Mouse (Mus musculus) forebrain, embryonic 13.5 days (tissue): Measurements from ENCODE around the gene Smc6. TPM values are rescaled to one million over a fixed set of nuclear protein-coding genes. Genes with fewer than 3 reads are reported as not detected.
A peak's percentile ranks its signal among the peaks of the same experiment; 100 is the strongest.

Experiments used
- ATAC-seq: fragments of 200-750 bp; cut with Nextera tagmentation; 2 replicates; pipeline ENCODE4 v1.8.0; 2017
- H3K27ac ChIP-seq: fragments of 300-500 bp; sonication (generic); 2 replicates; pipeline ENCODE4 v1.5.1; 2015; ENCODE audit warnings: inconsistent platforms, mild to moderate bottlenecking, moderate library complexity
- H3K27me3 ChIP-seq: fragments of 300-500 bp; sonication (generic); 2 replicates; pipeline ENCODE4 v1.6.1; 2015; ENCODE audit warnings: mild to moderate bottlenecking, inconsistent platforms
- H3K36me3 ChIP-seq: fragments of 300-500 bp; sonication (generic); 2 replicates; pipeline ENCODE4 v1.6.1; 2015; ENCODE audit warnings: mild to moderate bottlenecking, inconsistent platforms; ENCODE audit not compliant: poor library complexity, severe bottlenecking
- H3K4me1 ChIP-seq: fragments of 300-500 bp; sonication (generic); 2 replicates; pipeline ENCODE4 v1.6.1; 2015; ENCODE audit warnings: inconsistent platforms
- H3K4me2 ChIP-seq: fragments of 300-500 bp; sonication (generic); 2 replicates; pipeline ENCODE4 v1.6.1; 2015; ENCODE audit warnings: inconsistent platforms, mild to moderate bottlenecking, moderate library complexity
- H3K4me3 ChIP-seq: fragments of 300-500 bp; sonication (generic); 2 replicates; pipeline ENCODE4 v1.5.1; 2015; ENCODE audit warnings: mild to moderate bottlenecking, inconsistent platforms
- H3K9ac ChIP-seq: fragments of 300-500 bp; sonication (generic); 2 replicates; pipeline ENCODE4 v1.6.1; 2015; ENCODE audit warnings: mild to moderate bottlenecking, inconsistent platforms
- H3K9me3 ChIP-seq: fragments of 300-500 bp; sonication (generic); replicated peaks from 2 replicates; pipeline ENCODE4 v1.6.1; 2016; ENCODE audit warnings: inconsistent platforms
- WGBS: fragments of 180-500 bp; shearing (Covaris S2); methylation state at CpG from one replicate; pipeline ENCODE4 v1.1.7; 2015; 5-methylcytosine and 5-hydroxymethylcytosine counted together
- polyA plus RNA-seq: library from polyadenylated mRNA; unstranded; fragments of >200 nt; fragmentation: Nextera tagmentation; extraction: Ambion mirVana; gene quantifications from 2 replicates; pipeline ENCODE4 v1.2.1, GENCODE M21; 2015

Gene Smc6
- polyA plus RNA-seq, result 159 and 178 TPM in 2 replicates

- WGBS, result under 1% methylated on average over 73 of the region's 83 CpGs
- peaks cover 37% of the 10 kb centered on the region for H3K4me1 ChIP-seq
- H3K27ac ChIP-seq, result peak within 1 kb of the TSS; percentile 85
- ATAC-seq, result peak; percentile 98
- H3K9ac ChIP-seq, result peak within 1 kb of the TSS; percentile 88
- peak within 1 kb of the TSS; percentile 75 for H3K4me2 ChIP-seq
- H3K36me3 ChIP-seq, result no peaks in the 10 kb centered on the region
- H3K9me3 ChIP-seq, result no peaks in the 10 kb centered on the region
- H3K27me3 ChIP-seq, result no peaks in the 10 kb centered on the region
- peak within 1 kb of the TSS; percentile 72 for H3K4me3 ChIP-seq
These were observed at the start of gene Smc6, which contains the start of gene Gen1 for GRCm38 (mm10) chr12:11265382-11266281. Smc6 (plus strand) TSS chr12:11265886. Gen1 (minus strand) TSS chr12:11265801.

GRCm38 (mm10) chr12:11216454-11216853 is 49.2 kb upstream of the Smc6 start:
- no peak overlapping the region for H3K9ac ChIP-seq
- ATAC-seq, result no peak

GRCm38 (mm10) chr12:11217726-11218250 is 47.9 kb upstream of the Smc6 start:
- no peaks in the 10 kb centered on the region for H3K27me3 ChIP-seq
- no peak for ATAC-seq
- H3K9me3 ChIP-seq, result no peaks in the 10 kb centered on the region
- H3K9ac ChIP-seq, result no peak overlapping the region
- H3K4me2 ChIP-seq, result no peak overlapping the region
- no peaks in the 10 kb centered on the region for H3K36me3 ChIP-seq
- H3K4me3 ChIP-seq, result no peak overlapping the region
- WGBS, result 82% methylated on average over 7 of the region's 7 CpGs
- no peak overlapping the region for H3K27ac ChIP-seq
- peaks cover 10% of the 10 kb centered on the region for H3K4me1 ChIP-seq

More at GRCm38 (mm10) chr12:11216454-11216853, 49.2 kb upstream of the Smc6 start:
- H3K27ac ChIP-seq, result no peak overlapping the region
- H3K4me3 ChIP-seq, result no peak overlapping the region
- peaks cover 6% of the 10 kb centered on the region for H3K4me1 ChIP-seq
- no peaks in the 10 kb centered on the region for H3K9me3 ChIP-seq
- no peaks in the 10 kb centered on the region for H3K36me3 ChIP-seq
- H3K4me2 ChIP-seq, result no peak overlapping the region
- no peaks in the 10 kb centered on the region for H3K27me3 ChIP-seq
- 54% methylated on average over 3 of the region's 3 CpGs for whole genome bisulfite sequencing

GRCm38 (mm10) chr12:11221524-11222330 is 44.0 kb upstream of the Smc6 start:
- Histone ChIP-seq H3K27ac (peak overlapping the region; percentile 48), H3K4me2 (peak overlapping the region; percentile 6; the same call in 1 of the 2 replicates)
- peak; percentile 88 for ATAC-seq

GRCm38 (mm10) chr12:11222566-11222965 is 43.1 kb upstream of the Smc6 start:
- WGBS, result 57% methylated on average over 3 of the region's 3 CpGs
- H3K4me3 ChIP-seq, result no peak overlapping the region
- no peak overlapping the region for H3K27ac ChIP-seq
- no peak overlapping the region for H3K4me2 ChIP-seq
- no peaks in the 10 kb centered on the region for H3K9me3 ChIP-seq
- peaks cover 17% of the 10 kb centered on the region for H3K4me1 ChIP-seq
- H3K36me3 ChIP-seq, result no peaks in the 10 kb centered on the region
- ATAC-seq, result no peak
- no peak overlapping the region for H3K9ac ChIP-seq
- no peaks in the 10 kb centered on the region for H3K27me3 ChIP-seq

More at GRCm38 (mm10) chr12:11221524-11222330, 44.0 kb upstream of the Smc6 start:
- no peaks in the 10 kb centered on the region for H3K36me3 ChIP-seq
- no peaks in the 10 kb centered on the region for H3K9me3 ChIP-seq
- peaks cover 17% of the 10 kb centered on the region for H3K4me1 ChIP-seq
- no peak overlapping the region for H3K4me3 ChIP-seq
- 38% methylated on average over 20 of the region's 20 CpGs for WGBS
- no peak overlapping the region for H3K9ac ChIP-seq
- H3K27me3 ChIP-seq, result no peaks in the 10 kb centered on the region

- Histone ChIP-seq H3K27me3 (no peaks in the 10 kb centered on the region), H3K36me3 (no peaks in the 10 kb centered on the region), H3K4me2 (no peak overlapping the region), H3K27ac (no peak overlapping the region), H3K9ac (no peak overlapping the region), H3K4me3 (no peak overlapping the region), H3K9me3 (no peaks in the 10 kb centered on the region), H3K4me1 (peaks cover 17% of the 10 kb centered on the region)
- WGBS, result 93% methylated on average over 10 of the region's 10 CpGs
- no peak for ATAC-seq
These were observed 42.6 kb upstream of the Smc6 start for GRCm38 (mm10) chr12:11223090-11223489.

GRCm38 (mm10) chr12:11224722-11225121 is 41.0 kb upstream of the Smc6 start:
- no peak overlapping the region for H3K9ac ChIP-seq
- H3K36me3 ChIP-seq, result no peaks in the 10 kb centered on the region
- no peak overlapping the region for H3K4me2 ChIP-seq
- peaks cover 17% of the 10 kb centered on the region for H3K4me1 ChIP-seq
- H3K9me3 ChIP-seq, result no peaks in the 10 kb centered on the region
- no peaks in the 10 kb centered on the region for H3K27me3 ChIP-seq
- no peak for ATAC-seq
- WGBS, result 5% methylated on average over 5 of the region's 5 CpGs
- no peak overlapping the region for H3K4me3 ChIP-seq
- no peak overlapping the region for H3K27ac ChIP-seq

GRCm38 (mm10) chr12:11226123-11226522 is 39.6 kb upstream of the Smc6 start:
- Histone ChIP-seq H3K9ac (no peak overlapping the region), H3K4me2 (no peak overlapping the region), H3K4me3 (no peak overlapping the region), H3K4me1 (peaks cover 14% of the 10 kb centered on the region), H3K27ac (no peak overlapping the region), H3K27me3 (no peaks in the 10 kb centered on the region), H3K9me3 (no peaks in the 10 kb centered on the region), H3K36me3 (no peaks in the 10 kb centered on the region)
- no peak for ATAC-seq
- 57% methylated on average over 1 of the region's 1 CpGs for WGBS

GRCm38 (mm10) chr12:11226529-11227268 is 39.0 kb upstream of the Smc6 start:
- H3K27ac ChIP-seq, result no peak overlapping the region
- no peak overlapping the region for H3K4me2 ChIP-seq
- peaks cover 9% of the 10 kb centered on the region for H3K4me1 ChIP-seq
- no peaks in the 10 kb centered on the region for H3K36me3 ChIP-seq
- H3K4me3 ChIP-seq, result no peak overlapping the region
- 87% methylated on average over 5 of the region's 5 CpGs for WGBS
- H3K9me3 ChIP-seq, result no peaks in the 10 kb centered on the region
- H3K9ac ChIP-seq, result no peak overlapping the region
- no peak for ATAC-seq
- H3K27me3 ChIP-seq, result no peaks in the 10 kb centered on the region

- no peak overlapping the region for H3K27ac ChIP-seq
- no peaks in the 10 kb centered on the region for H3K9me3 ChIP-seq
- H3K4me1 ChIP-seq, result no peaks in the 10 kb centered on the region
- ATAC-seq, result no peak
- H3K4me2 ChIP-seq, result no peak overlapping the region
- H3K27me3 ChIP-seq, result no peaks in the 10 kb centered on the region
- 67% methylated on average over 2 of the region's 2 CpGs for WGBS
- H3K4me3 ChIP-seq, result no peak overlapping the region
- H3K9ac ChIP-seq, result no peak overlapping the region
- H3K36me3 ChIP-seq, result no peaks in the 10 kb centered on the region
These were observed 35.4 kb upstream of the Smc6 start for GRCm38 (mm10) chr12:11230267-11230666.

- no peak overlapping the region for H3K9ac ChIP-seq
- H3K9me3 ChIP-seq, result no peaks in the 10 kb centered on the region
- H3K4me1 ChIP-seq, result no peaks in the 10 kb centered on the region
- 83% methylated on average over 2 of the region's 2 CpGs for WGBS
- H3K27me3 ChIP-seq, result no peaks in the 10 kb centered on the region
- no peak overlapping the region for H3K4me3 ChIP-seq
- no peak overlapping the region for H3K27ac ChIP-seq
- no peak for ATAC-seq
- H3K4me2 ChIP-seq, result no peak overlapping the region
- no peaks in the 10 kb centered on the region for H3K36me3 ChIP-seq
These were observed 29.7 kb upstream of the Smc6 start for GRCm38 (mm10) chr12:11235996-11236395.
